Mouse (Mus musculus): Measurements from ENCODE around the gene Aoc3.
"Not testable (repeated sequence)": the region's sequence is repeated elsewhere in the genome, so short reads cannot be mapped to it uniquely, and the experiment has no call there.

The Aoc3 gene

GRCm38 (mm10) chr11:101328941-101329635, 1.3 kb upstream of the Aoc3 start:
- DNase-seq = no peak

GRCm38 (mm10) chr11:101330961-101331360, 556 bp downstream of the Aoc3 start:
- not testable (repeated sequence) for DNase-seq

GRCm38 (mm10) chr11:101332537-101332936, 2.1 kb downstream of the Aoc3 start:
- DNase-seq = no peak

GRCm38 (mm10) chr11:101334023-101334422, 3.6 kb downstream of the Aoc3 start:
- no peak for DNase-seq

- no peak for DNase-seq
Observed at GRCm38 (mm10) chr11:101334516-101334915, 4.1 kb downstream of the Aoc3 start.

GRCm38 (mm10) chr11:101335685-101336084, 5.3 kb downstream of the Aoc3 start:
- no peak for DNase-seq

- peak; percentile 41 for DNase-seq
Observed at GRCm38 (mm10) chr11:101338123-101338760, 7.8 kb downstream of the Aoc3 start.

- no peak for DNase-seq
Observed at GRCm38 (mm10) chr11:101347083-101347775, 16.8 kb downstream of the Aoc3 start.

- DNase-seq = no peak
Observed at GRCm38 (mm10) chr11:101348774-101349173, 18.4 kb downstream of the Aoc3 start.

- no peak for DNase-seq
Observed at GRCm38 (mm10) chr11:101349216-101349615, 18.8 kb downstream of the Aoc3 start.

- DNase-seq = no peak
Observed at GRCm38 (mm10) chr11:101351100-101351720, 20.8 kb downstream of the Aoc3 start.

GRCm38 (mm10) chr11:101351721-101352111, 21.3 kb downstream of the Aoc3 start:
- no peak for DNase-seq

- no peak for DNase-seq
Observed at GRCm38 (mm10) chr11:101353436-101353835, 23.0 kb downstream of the Aoc3 start.

GRCm38 (mm10) chr11:101354438-101355010, 24.1 kb downstream of the Aoc3 start:
- no peak for DNase-seq

- no peak for DNase-seq
Observed at GRCm38 (mm10) chr11:101355916-101356315, 25.5 kb downstream of the Aoc3 start.

GRCm38 (mm10) chr11:101357505-101358182, 27.2 kb downstream of the Aoc3 start:
- DNase-seq = no peak

- no peak for DNase-seq
Observed at GRCm38 (mm10) chr11:101359776-101360175, 29.4 kb downstream of the Aoc3 start.

- DNase-seq = no peak
Observed at GRCm38 (mm10) chr11:101360651-101361113, 30.3 kb downstream of the Aoc3 start.

GRCm38 (mm10) chr11:101364531-101364931, 34.1 kb downstream of the Aoc3 start:
- DNase-seq = no peak

- DNase-seq = no peak
Observed at GRCm38 (mm10) chr11:101367326-101367935, 37.0 kb downstream of the Aoc3 start, which contains the start of gene G6pc. TSS of gene G6pc (plus strand) at chr11:101367561.

GRCm38 (mm10) chr11:101370141-101370540, 39.7 kb downstream of the Aoc3 start:
- no peak for DNase-seq

GRCm38 (mm10) chr11:101374421-101374938, 44.1 kb downstream of the Aoc3 start:
- DNase-seq = no peak

Data from cerebellum, adult 9-11 months (tissue).